Mouse (Mus musculus) bone marrow macrophage, adult 2 months (primary cell): ENCODE measurements around the gene Zfyve16.

Experiments used
- CTCF ChIP-seq: IDR thresholded peaks from 2 replicates; pipeline ENCODE4 v1.5.1; 2012; ENCODE audit warnings: low read depth, mild to moderate bottlenecking, low read length, moderate library complexity
- POLR2A ChIP-seq: IDR thresholded peaks from 2 replicates; pipeline ENCODE4 v1.6.1; 2012; ENCODE audit warnings: mild to moderate bottlenecking, low read depth, low read length, borderline replicate concordance

GRCm38 (mm10) chr13:92539126-92539525, 8.5 kb upstream of the Zfyve16 start:
- TF ChIP-seq CTCF (no peak), POLR2A (no peak)
